Mouse (Mus musculus): ENCODE measurements around the gene Zfp866. TPM values are rescaled to one million over a fixed set of nuclear protein-coding genes. Genes with fewer than 3 reads are reported as not detected.

The Zfp866 gene
- polyA plus RNA-seq (2014; fragmentation: Illumina TruSeq; extraction: RNeasy Lipid Tissue Mini Kit (QIAGEN cat#74804); ENCODE audit: low read depth, low replicate concordance): 18.1 TPM

GRCm38 (mm10) chr8:69790773-69791367 lies at the start of gene Zfp866, which contains the start of gene Atp13a1:
Zfp866 (minus strand) TSS chr8:69791178.
Atp13a1 (plus strand) TSS chr8:69791163.

GRCm38 (mm10) chr8:69832298-69832853 lies 41.4 kb upstream of the Zfp866 start, which contains the start of gene Pbx4:
Pbx4 (plus strand) TSS chr8:69832491.

GRCm38 (mm10) chr8:69822386-69823191 lies 31.6 kb upstream of the Zfp866 start, which contains the start of gene Lpar2:
Lpar2 (plus strand) TSS chr8:69822429.

GRCm38 (mm10) chr8:69808094-69808863 lies 17.3 kb upstream of the Zfp866 start, which contains the start of gene Gmip:
Gmip (plus strand) TSS chr8:69808679.

GRCm38 (mm10) chr8:69774503-69775148 lies 16.4 kb downstream of the Zfp866 start, which contains the start of gene Gm20422:
Gm20422 (minus strand) TSS chr8:69774886.

GRCm38 (mm10) chr8:69749544-69750454 lies 41.2 kb downstream of the Zfp866 start, which contains the start of gene Zfp963:
Zfp963 (minus strand) TSS chr8:69749970.

Other genes starting within 250 kb of the Zfp866 start
- 9.9 TPM for gene Zfp868, start 165.6 kb downstream of the Zfp866 start, polyA plus RNA-seq (2014; fragmentation: Illumina TruSeq; extraction: RNeasy Lipid Tissue Mini Kit (QIAGEN cat#74804); ENCODE audit: low read depth, low replicate concordance)
- gene Zfp964, start 136.7 kb downstream of the Zfp866 start, polyA plus RNA-seq (2014; fragmentation: Illumina TruSeq; extraction: RNeasy Lipid Tissue Mini Kit (QIAGEN cat#74804); ENCODE audit: low read depth, low replicate concordance): 3.6 TPM
- 29.1 TPM for gene Zfp869, start 80.5 kb downstream of the Zfp866 start, polyA plus RNA-seq (2014; fragmentation: Illumina TruSeq; extraction: RNeasy Lipid Tissue Mini Kit (QIAGEN cat#74804); ENCODE audit: low read depth, low replicate concordance)
- gene Zfp963, start 41.2 kb downstream of the Zfp866 start, polyA plus RNA-seq (2014; fragmentation: Illumina TruSeq; extraction: RNeasy Lipid Tissue Mini Kit (QIAGEN cat#74804); ENCODE audit: low read depth, low replicate concordance): 5.3 TPM
- 0.65 TPM for gene Gm20422, start 16.3 kb downstream of the Zfp866 start, polyA plus RNA-seq (2014; fragmentation: Illumina TruSeq; extraction: RNeasy Lipid Tissue Mini Kit (QIAGEN cat#74804); ENCODE audit: low read depth, low replicate concordance)
- gene Atp13a1, start within 50 bp of the Zfp866 start, polyA plus RNA-seq (2014; fragmentation: Illumina TruSeq; extraction: RNeasy Lipid Tissue Mini Kit (QIAGEN cat#74804); ENCODE audit: low read depth, low replicate concordance): 22.3 TPM
- 13.0 TPM for gene Gmip, start 17.5 kb upstream of the Zfp866 start, polyA plus RNA-seq (2014; fragmentation: Illumina TruSeq; extraction: RNeasy Lipid Tissue Mini Kit (QIAGEN cat#74804); ENCODE audit: low read depth, low replicate concordance)
- 1.9 TPM for gene Lpar2, start 31.3 kb upstream of the Zfp866 start, polyA plus RNA-seq (2014; fragmentation: Illumina TruSeq; extraction: RNeasy Lipid Tissue Mini Kit (QIAGEN cat#74804); ENCODE audit: low read depth, low replicate concordance)
- gene Pbx4, start 41.3 kb upstream of the Zfp866 start, polyA plus RNA-seq (2014; fragmentation: Illumina TruSeq; extraction: RNeasy Lipid Tissue Mini Kit (QIAGEN cat#74804); ENCODE audit: low read depth, low replicate concordance): 6.2 TPM
- 0.38 TPM for gene Cilp2, start 96.5 kb upstream of the Zfp866 start, polyA plus RNA-seq (2014; fragmentation: Illumina TruSeq; extraction: RNeasy Lipid Tissue Mini Kit (QIAGEN cat#74804); ENCODE audit: low read depth, low replicate concordance)
- gene Tssk6, start 111.0 kb upstream of the Zfp866 start, polyA plus RNA-seq (2014; fragmentation: Illumina TruSeq; extraction: RNeasy Lipid Tissue Mini Kit (QIAGEN cat#74804); ENCODE audit: low read depth, low replicate concordance): 9.8 TPM
- gene Ndufa13, start 111.4 kb upstream of the Zfp866 start, polyA plus RNA-seq (2014; fragmentation: Illumina TruSeq; extraction: RNeasy Lipid Tissue Mini Kit (QIAGEN cat#74804); ENCODE audit: low read depth, low replicate concordance): 118 TPM
- gene Yjefn3, start 111.5 kb upstream of the Zfp866 start, polyA plus RNA-seq (2014; fragmentation: Illumina TruSeq; extraction: RNeasy Lipid Tissue Mini Kit (QIAGEN cat#74804); ENCODE audit: low read depth, low replicate concordance): 1.6 TPM
- gene Gatad2a, start 205.2 kb upstream of the Zfp866 start, polyA plus RNA-seq (2014; fragmentation: Illumina TruSeq; extraction: RNeasy Lipid Tissue Mini Kit (QIAGEN cat#74804); ENCODE audit: low read depth, low replicate concordance): 41.1 TPM

Data from adipose tissue, adult 10 weeks (tissue).